Mouse (Mus musculus): ENCODE measurements around the gene Usp34.
"Not testable (repeated sequence)": the region's sequence is repeated elsewhere in the genome, so short reads cannot be mapped to it uniquely, and the experiment has no call there.

Gene Usp34

GRCm38 (mm10) chr11:23359687-23360235, 53.1 kb downstream of the Usp34 start:
- DNase-seq, result not testable (repeated sequence)

DNA sequence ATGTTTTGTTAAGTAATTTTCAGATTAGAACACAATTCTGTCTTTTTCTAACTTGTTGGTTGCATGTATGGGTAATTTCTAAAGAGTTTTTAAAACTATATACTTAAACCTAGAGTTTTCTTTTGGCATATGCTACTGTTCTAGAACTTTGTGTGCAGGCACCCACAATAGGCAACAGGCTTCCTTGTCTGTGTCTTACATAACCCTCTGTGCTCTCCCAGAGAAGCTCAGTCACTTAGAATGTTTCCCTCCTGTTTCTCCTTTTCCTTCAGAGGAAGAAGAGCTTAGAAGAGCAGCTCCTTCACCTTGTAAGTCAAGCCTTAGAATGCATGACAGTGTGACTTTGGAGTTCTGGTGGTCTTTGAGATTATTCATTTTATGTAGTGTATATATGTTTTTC, 55.6 kb downstream of the Usp34 start:
- DNase-seq, result no peak

DNA sequence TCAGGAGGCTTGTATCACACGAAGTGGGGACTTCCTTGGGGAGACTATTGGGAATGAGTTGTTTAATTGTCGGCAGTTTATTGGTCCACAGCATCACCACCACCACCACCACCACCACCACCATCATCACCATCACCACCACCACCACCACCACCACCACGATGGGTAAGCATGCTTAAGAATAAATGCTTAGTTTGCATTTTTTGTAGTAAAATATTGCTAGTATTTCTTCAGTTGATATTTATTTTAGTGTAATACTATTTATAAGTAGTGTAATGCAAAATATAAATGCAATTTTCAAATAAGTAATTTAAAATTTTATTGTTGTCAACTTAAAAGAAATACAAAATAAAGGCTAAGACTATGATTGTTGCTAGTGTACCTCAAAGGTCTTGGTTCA, 57.7 kb downstream of the Usp34 start:
- DNase-seq, result no peak

DNA sequence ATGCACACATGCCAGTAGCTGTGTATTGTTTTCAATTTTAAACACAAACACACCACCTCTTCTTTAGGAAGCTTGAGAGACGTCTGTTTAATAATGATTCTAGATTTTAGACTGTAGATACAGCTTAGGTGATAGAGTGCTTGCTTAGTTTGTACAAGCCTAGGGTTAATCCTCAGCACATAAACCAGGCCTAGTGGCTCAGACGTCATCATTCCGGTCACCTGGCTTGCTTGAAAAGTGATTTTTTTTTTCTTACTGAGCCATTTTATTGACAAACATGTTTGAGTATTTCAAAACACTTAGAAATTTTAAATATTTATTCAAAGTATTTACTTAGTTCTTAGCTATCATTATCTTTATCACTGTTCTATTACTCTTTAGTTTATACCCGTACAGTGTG, 65.3 kb downstream of the Usp34 start:
- no peak for DNase-seq

DNA sequence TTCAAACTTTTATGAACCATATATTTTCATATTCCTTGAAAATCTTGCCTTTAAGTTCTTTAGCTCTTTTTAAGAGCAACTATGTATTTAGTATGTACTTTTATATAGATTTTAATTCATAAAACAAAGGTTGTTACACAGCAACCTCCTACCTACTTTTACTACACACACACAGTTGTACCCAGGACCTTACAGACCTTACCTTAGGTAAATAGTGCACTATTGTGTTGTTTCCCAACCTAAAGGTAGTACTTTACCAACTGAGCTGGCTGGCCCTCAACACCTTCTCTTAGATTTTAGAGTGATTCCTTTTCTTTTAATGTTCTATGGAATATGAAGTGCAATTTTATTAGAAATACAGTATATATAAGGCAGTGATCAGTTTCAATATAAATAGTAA, 65.8 kb downstream of the Usp34 start:
- no peak for DNase-seq

GRCm38 (mm10) chr11:23380055-23380454, 73.4 kb downstream of the Usp34 start:
- no peak for DNase-seq

DNA sequence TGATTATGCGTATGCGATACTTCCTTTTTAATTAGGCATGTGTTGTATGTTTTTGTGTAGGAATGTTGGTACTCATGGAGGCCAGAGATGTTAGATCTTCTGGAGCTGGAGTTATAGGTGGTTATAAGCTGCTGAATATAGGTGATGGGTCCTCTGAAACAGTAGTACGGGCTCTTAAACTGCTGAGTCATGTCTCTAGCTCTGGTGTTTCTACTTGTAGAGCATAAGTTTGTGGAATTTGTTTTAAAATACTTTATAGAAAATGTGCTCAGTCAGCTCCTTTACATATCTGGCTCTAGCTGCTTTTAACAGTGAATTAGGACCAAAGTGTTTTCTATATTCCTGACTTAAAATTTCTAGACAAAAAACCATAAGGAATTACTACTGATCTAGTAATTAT, 73.9 kb downstream of the Usp34 start:
- DNase-seq, result no peak

GRCm38 (mm10) chr11:23382787-23383186, 76.1 kb downstream of the Usp34 start:
- DNase-seq, result no peak

- no peak for DNase-seq
These were observed 83.0 kb downstream of the Usp34 start for GRCm38 (mm10) chr11:23389649-23390048.

DNA sequence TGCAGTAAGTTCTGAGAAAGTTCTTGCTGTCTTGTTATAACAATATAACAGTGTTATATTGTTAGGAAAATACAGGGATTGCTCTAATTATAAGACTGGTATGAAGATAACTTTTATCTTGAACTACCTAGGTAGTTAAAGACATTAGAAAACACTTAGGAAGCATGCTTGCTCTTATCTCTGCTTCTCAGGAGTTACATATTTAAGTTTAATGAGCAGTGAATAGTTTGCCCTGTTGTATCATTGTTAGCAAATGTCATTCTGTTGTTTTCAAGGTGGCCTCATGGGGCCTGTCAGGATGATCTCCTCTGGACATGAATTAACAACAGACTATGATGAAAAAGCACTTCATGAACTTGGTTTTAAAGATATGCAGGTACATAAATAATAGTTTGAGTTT, 85.9 kb downstream of the Usp34 start:
- no peak for DNase-seq

- DNase-seq, result no peak
These were observed 89.9 kb downstream of the Usp34 start for GRCm38 (mm10) chr11:23396608-23397007.

DNA sequence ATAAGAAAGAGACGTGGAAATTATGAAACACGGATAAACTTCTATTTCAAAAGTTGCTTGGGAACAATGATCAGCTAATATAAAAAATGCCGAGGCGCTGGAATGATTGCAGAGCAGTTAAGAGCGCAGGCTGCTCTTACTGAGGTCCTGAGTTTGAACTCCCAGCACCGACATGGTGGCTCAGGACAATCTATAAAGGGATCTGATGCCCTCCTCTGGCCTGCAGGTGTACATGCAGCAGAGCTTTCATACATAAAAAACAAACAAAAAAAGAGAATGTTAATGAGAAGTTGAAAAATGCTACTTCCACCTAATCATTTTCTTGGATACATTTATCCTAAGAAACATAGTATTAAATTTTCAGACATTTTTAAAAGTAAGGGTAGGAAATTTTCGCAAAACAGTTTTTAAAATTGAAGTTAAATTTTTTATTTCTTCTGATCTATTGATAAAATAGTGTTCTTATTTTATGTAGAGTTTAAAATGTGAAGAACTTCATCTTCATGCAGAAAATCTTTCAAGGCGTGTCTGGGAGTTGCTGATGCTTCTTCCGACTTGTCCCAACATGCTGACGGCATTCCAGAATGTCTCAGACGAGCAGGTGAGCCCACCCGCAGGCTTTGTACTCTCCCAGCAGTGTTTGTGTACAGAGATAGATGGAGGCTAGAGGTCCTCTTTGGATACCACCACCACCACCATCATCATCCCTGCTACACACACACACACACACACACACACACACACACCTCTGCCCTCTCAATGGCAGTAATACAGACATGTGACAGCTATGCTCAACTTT, 94.5 kb downstream of the Usp34 start:
- DNase-seq, result no peak

- no peak for DNase-seq
These were observed 121.6 kb downstream of the Usp34 start for GRCm38 (mm10) chr11:23428301-23428700.

- DNase-seq, result no peak
These were observed 123.3 kb downstream of the Usp34 start for GRCm38 (mm10) chr11:23430013-23430412.

GRCm38 (mm10) chr11:23436076-23436475, 129.4 kb downstream of the Usp34 start:
- DNase-seq, result no peak

GRCm38 (mm10) chr11:23465862-23466261, 159.2 kb downstream of the Usp34 start:
- not testable (repeated sequence) for DNase-seq

GRCm38 (mm10) chr11:23489955-23490354, 183.3 kb downstream of the Usp34 start:
- DNase-seq, result no peak

DNA sequence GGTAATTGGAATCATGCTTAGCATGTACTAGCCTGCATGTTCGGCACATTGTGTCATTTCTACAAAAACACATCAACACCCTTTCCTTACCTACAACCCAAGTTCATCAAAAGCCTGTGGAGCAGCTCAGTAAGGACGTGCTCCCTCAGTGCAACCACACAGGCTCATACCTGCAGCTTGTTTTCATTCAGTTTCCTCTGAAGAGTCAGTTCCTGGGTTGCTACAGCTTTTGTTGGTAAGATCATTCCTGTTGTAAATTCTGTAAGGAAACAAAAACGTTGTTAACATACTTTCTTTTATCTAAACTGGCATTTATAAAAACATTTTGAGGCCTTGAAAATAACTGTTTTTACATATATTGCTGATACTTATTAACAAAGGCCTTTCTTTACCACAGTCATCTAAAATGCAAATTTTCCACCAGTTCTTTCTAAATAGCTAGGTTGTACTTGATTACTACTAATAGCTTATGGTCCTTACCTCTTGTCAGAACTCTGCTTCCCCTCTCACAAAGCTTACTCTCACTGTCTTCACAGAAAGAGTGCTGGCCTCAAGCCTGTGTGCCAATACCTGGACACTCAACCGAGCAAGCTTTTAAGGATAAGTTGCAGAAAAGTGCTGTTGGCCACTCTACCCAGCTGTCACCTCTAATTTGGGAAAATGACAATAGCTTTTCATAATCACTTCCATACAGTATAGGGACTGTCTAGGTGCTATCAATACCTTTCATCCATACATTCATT, 185.5 kb downstream of the Usp34 start:
- no peak for DNase-seq

GRCm38 (mm10) chr11:23495231-23495630, 188.5 kb downstream of the Usp34 start:
- DNase-seq, result no peak

DNA sequence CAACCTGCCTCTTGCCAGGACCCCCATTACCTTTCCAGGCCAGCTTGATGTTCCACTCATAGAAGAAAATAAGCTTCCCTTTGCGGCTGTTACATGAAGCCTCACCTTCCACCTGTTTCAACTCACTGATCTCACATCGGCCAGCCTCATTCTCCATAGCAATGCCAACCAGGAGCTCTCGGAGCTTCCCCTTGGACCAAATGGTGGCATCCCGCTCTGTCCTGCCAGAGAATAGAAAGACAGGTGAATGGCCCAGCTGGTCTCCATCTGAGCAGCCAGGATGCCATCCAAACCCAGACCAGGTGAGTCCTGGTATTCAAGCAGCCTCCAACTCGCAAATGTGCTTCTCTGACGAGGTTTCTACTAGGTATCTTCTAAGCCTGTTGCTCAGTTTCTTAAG, 190.0 kb downstream of the Usp34 start:
- DNase-seq, result peak in 1 of 2 experiments; percentile 13

DNA sequence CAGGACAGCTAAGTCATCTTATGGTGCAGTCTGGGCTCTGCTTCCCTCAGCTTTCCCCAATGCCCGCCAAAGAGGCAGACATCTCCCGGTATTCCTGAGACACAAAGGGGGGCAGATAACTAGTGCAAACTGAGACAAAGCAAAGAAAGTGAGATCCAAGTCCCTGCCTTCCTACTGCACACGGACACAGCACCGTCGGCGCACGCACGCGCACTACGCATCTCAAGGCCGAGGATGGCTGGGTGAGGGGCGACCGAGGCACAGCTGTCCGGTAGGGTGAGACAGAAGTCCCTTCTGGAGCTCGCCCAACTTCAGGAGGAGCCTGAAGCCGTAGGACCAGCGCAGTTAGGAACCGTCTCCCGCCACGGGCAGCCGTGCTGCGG, 190.6 kb downstream of the Usp34 start:
- DNase-seq, result peak; percentile 57 to 58

DNA sequence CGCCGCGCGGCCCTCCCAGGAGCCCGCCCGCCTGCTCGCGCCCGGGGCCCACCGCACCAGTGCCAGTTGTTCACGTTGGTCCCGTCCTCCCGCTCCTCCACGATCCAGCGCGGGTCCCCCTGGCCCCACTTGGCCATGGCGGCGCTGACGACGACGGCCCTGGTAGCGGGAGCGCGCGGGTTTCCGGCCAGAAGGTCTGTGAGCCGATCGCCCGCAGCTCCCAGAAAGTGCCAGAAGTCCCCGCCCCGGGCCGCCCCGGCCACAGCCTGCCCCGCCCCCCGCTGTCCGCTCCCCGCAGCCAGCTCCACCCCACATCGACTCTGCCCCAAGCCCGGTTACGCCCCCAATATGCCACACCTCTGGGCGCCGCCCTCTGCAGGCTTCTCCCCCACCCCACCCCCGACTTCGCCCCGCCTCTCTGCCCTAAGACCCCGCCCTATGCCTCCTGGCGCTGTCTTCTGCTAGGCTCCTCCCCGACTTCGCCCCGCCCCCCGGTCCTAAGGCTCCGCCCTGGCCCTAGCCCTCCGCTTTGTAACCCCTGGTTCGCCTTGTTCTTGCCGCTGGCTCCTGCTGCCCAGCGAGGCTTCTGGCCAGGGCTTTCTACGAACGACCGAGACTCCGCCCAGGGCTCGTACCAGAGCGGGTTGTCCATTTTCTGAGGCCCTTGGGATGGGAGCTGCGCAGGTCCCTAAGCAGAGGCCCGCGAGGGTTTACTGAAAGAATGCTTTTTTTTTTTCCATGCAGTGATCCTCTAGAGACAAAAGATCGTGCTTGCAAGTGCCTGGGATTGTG, 191.2 kb downstream of the Usp34 start, which contains the start of gene Ahsa2:
Ahsa2 (minus strand) TSS at position 313 of the 792 bp plus-strand sequence.
- DNase-seq, result peak; percentile 96 to 97

GRCm38 (mm10) chr11:23498609-23499008, 191.9 kb downstream of the Usp34 start:
- no peak for DNase-seq
